Mouse (Mus musculus) midbrain, embryonic 15.5 days (tissue): ENCODE data around the gene Sdk1. TPM values are rescaled to one million over a fixed set of nuclear protein-coding genes. Genes with fewer than 3 reads are reported as not detected.
A peak's percentile ranks its signal among the peaks of the same experiment; 100 is the strongest.

Experiments
- ATAC-seq: fragments of 200-750 bp; cut with Nextera tagmentation; replicated peaks from 2 replicates; pipeline ENCODE4 v1.8.0; 2017; ENCODE audit warnings: moderate TSS enrichment
- H3K27ac ChIP-seq: fragments of 300-500 bp; sonication (generic); 2 replicates; pipeline ENCODE4 v1.5.1; 2015; ENCODE audit warnings: mild to moderate bottlenecking, inconsistent platforms
- H3K27me3 ChIP-seq: fragments of 300-500 bp; sonication (generic); replicated peaks from 2 replicates; pipeline ENCODE4 v1.6.1; 2015; ENCODE audit warnings: inconsistent platforms
- H3K36me3 ChIP-seq: fragments of 300-500 bp; sonication (generic); replicated peaks from 2 replicates; pipeline ENCODE4 v1.6.1; 2015; ENCODE audit warnings: inconsistent platforms
- H3K4me1 ChIP-seq: fragments of 300-500 bp; sonication (generic); 2 replicates; pipeline ENCODE4 v1.6.1; 2015; ENCODE audit warnings: inconsistent platforms
- H3K4me2 ChIP-seq: fragments of 300-500 bp; sonication (generic); 2 replicates; pipeline ENCODE4 v1.6.1; 2015; ENCODE audit warnings: inconsistent platforms, mild to moderate bottlenecking, moderate library complexity
- H3K4me3 ChIP-seq: fragments of 300-500 bp; sonication (generic); 2 replicates; pipeline ENCODE4 v1.5.1; 2015; ENCODE audit warnings: mild to moderate bottlenecking, inconsistent platforms
- H3K9ac ChIP-seq: fragments of 300-500 bp; sonication (generic); 2 replicates; pipeline ENCODE4 v1.6.1; 2015; ENCODE audit warnings: mild to moderate bottlenecking, inconsistent platforms
- H3K9me3 ChIP-seq: fragments of 300-500 bp; sonication (generic); 2 replicates; pipeline ENCODE4 v1.6.1; 2016; ENCODE audit warnings: inconsistent platforms
- WGBS: fragments of 180-500 bp; shearing (Covaris S2); methylation state at CpG from one replicate; pipeline ENCODE4 v1.1.7; 2015; ENCODE audit warnings: mixed read lengths; 5-methylcytosine and 5-hydroxymethylcytosine counted together
- polyA plus RNA-seq: library from polyadenylated mRNA; unstranded; fragments of >200 nt; fragmentation: Nextera tagmentation; extraction: Ambion mirVana; gene quantifications from 2 replicates; pipeline ENCODE4 v1.2.1, GENCODE M21; 2015

Sdk1 gene
- polyA plus RNA-seq, 1 experiment from 2014 or later = 3.1 TPM

GRCm38 (mm10) chr5:141677034-141677433 lies 435.7 kb downstream of the Sdk1 start:
- Histone ChIP-seq H3K4me3 (no peak overlapping the region), H3K36me3 (no peaks in the 10 kb centered on the region), H3K9ac (no peak overlapping the region), H3K4me1 (no peaks in the 10 kb centered on the region), H3K9me3 (no peaks in the 10 kb centered on the region), H3K27ac (no peak overlapping the region), H3K4me2 (no peak overlapping the region), H3K27me3 (no peaks in the 10 kb centered on the region)
- ATAC-seq = no peak
- 98% methylated on average over 1 of the region's 1 CpGs for WGBS

- Histone ChIP-seq H3K27me3 (no peaks in the 10 kb centered on the region), H3K36me3 (no peaks in the 10 kb centered on the region), H3K4me2 (no peak overlapping the region), H3K9ac (no peak overlapping the region), H3K4me3 (no peak overlapping the region), H3K27ac (no peak overlapping the region), H3K9me3 (no peaks in the 10 kb centered on the region), H3K4me1 (no peaks in the 10 kb centered on the region)
- 89% methylated on average over 8 of the region's 8 CpGs for WGBS
- ATAC-seq = no peak
Measured at GRCm38 (mm10) chr5:141677841-141678240, 436.6 kb downstream of the Sdk1 start.

GRCm38 (mm10) chr5:141686876-141687420 lies 445.7 kb downstream of the Sdk1 start:
- no peaks in the 10 kb centered on the region; the same call in 1 of the 2 replicates for H3K4me1 ChIP-seq
- H3K27ac ChIP-seq = no peak overlapping the region
- H3K27me3 ChIP-seq = no peaks in the 10 kb centered on the region
- WGBS = 53% methylated on average over 7 of the region's 7 CpGs
- H3K36me3 ChIP-seq = no peaks in the 10 kb centered on the region
- H3K4me2 ChIP-seq = no peak overlapping the region
- no peak overlapping the region for H3K9ac ChIP-seq
- H3K9me3 ChIP-seq = no peaks in the 10 kb centered on the region
- no peak for ATAC-seq
- H3K4me3 ChIP-seq = no peak overlapping the region

- Histone ChIP-seq H3K9ac (no peak overlapping the region), H3K27ac (no peak overlapping the region), H3K4me2 (no peak overlapping the region), H3K4me1 (peaks cover 1% of the 10 kb centered on the region; the same call in 1 of the 2 replicates), H3K4me3 (no peak overlapping the region), H3K9me3 (no peaks in the 10 kb centered on the region), H3K27me3 (no peaks in the 10 kb centered on the region), H3K36me3 (no peaks in the 10 kb centered on the region)
- WGBS = 61% methylated on average over 12 of the region's 12 CpGs
- ATAC-seq = no peak
Measured at GRCm38 (mm10) chr5:141689442-141690105, 448.3 kb downstream of the Sdk1 start.

GRCm38 (mm10) chr5:141691482-141691975 lies 450.2 kb downstream of the Sdk1 start:
- H3K4me2 ChIP-seq = no peak overlapping the region
- no peaks in the 10 kb centered on the region for H3K27me3 ChIP-seq
- H3K4me1 ChIP-seq = peaks cover 4% of the 10 kb centered on the region; the same call in 1 of the 2 replicates
- no peak overlapping the region for H3K27ac ChIP-seq
- H3K9me3 ChIP-seq = no peaks in the 10 kb centered on the region
- ATAC-seq = no peak
- no peak overlapping the region for H3K4me3 ChIP-seq
- H3K9ac ChIP-seq = no peak overlapping the region
- H3K36me3 ChIP-seq = no peaks in the 10 kb centered on the region
- WGBS = 77% methylated on average over 7 of the region's 7 CpGs

GRCm38 (mm10) chr5:141693716-141694115 lies 452.4 kb downstream of the Sdk1 start:
- H3K4me3 ChIP-seq = no peak overlapping the region
- H3K4me2 ChIP-seq = no peak overlapping the region
- peaks cover 4% of the 10 kb centered on the region; the same call in 1 of the 2 replicates for H3K4me1 ChIP-seq
- H3K9me3 ChIP-seq = no peaks in the 10 kb centered on the region
- WGBS = 35% methylated on average over 6 of the region's 6 CpGs
- no peaks in the 10 kb centered on the region for H3K36me3 ChIP-seq
- no peak overlapping the region for H3K9ac ChIP-seq
- no peak overlapping the region for H3K27ac ChIP-seq
- ATAC-seq = no peak
- no peaks in the 10 kb centered on the region for H3K27me3 ChIP-seq

- no peak overlapping the region for H3K27ac ChIP-seq
- ATAC-seq = no peak
- no peaks in the 10 kb centered on the region for H3K27me3 ChIP-seq
- no peak overlapping the region for H3K4me3 ChIP-seq
- H3K9me3 ChIP-seq = no peaks in the 10 kb centered on the region
- H3K9ac ChIP-seq = no peak overlapping the region
- 42% methylated on average over 12 of the region's 12 CpGs for WGBS
- H3K36me3 ChIP-seq = no peaks in the 10 kb centered on the region
- H3K4me2 ChIP-seq = no peak overlapping the region
- H3K4me1 ChIP-seq = peaks cover 4% of the 10 kb centered on the region; the same call in 1 of the 2 replicates
Measured at GRCm38 (mm10) chr5:141694901-141695300, 453.6 kb downstream of the Sdk1 start.

- Histone ChIP-seq H3K27ac (0 out of 2 replicates have a peak overlapping the region, but pooled peaks have one; percentile 4), H3K36me3 (no peaks in the 10 kb centered on the region), H3K4me1 (0 out of 2 replicates have a peak, but pooled peaks cover 4% of the 10 kb centered on the region), H3K9me3 (no peaks in the 10 kb centered on the region), H3K4me3 (no peak overlapping the region), H3K9ac (no peak overlapping the region), H3K27me3 (no peaks in the 10 kb centered on the region), H3K4me2 (no peak overlapping the region)
- 55% methylated on average over 3 of the region's 3 CpGs for WGBS
- ATAC-seq = no peak
Measured at GRCm38 (mm10) chr5:141698406-141698805, 457.1 kb downstream of the Sdk1 start.

GRCm38 (mm10) chr5:141720751-141721150 lies 479.5 kb downstream of the Sdk1 start:
- no peak for ATAC-seq
- H3K4me1 ChIP-seq = peaks cover 11% of the 10 kb centered on the region; the same call in 1 of the 2 replicates
- no peaks in the 10 kb centered on the region for H3K27me3 ChIP-seq
- H3K9me3 ChIP-seq = no peaks in the 10 kb centered on the region
- H3K4me3 ChIP-seq = no peak overlapping the region
- 23% methylated on average over 3 of the region's 3 CpGs for WGBS
- no peak overlapping the region for H3K27ac ChIP-seq
- no peak overlapping the region for H3K9ac ChIP-seq
- H3K36me3 ChIP-seq = no peaks in the 10 kb centered on the region
- H3K4me2 ChIP-seq = no peak overlapping the region

- Histone ChIP-seq H3K27me3 (no peaks in the 10 kb centered on the region), H3K4me1 (peaks cover 7% of the 10 kb centered on the region; the same call in 1 of the 2 replicates), H3K4me3 (no peak overlapping the region), H3K27ac (no peak overlapping the region), H3K9me3 (no peaks in the 10 kb centered on the region), H3K36me3 (no peaks in the 10 kb centered on the region), H3K9ac (no peak overlapping the region), H3K4me2 (no peak overlapping the region)
- 54% methylated on average over 2 of the region's 2 CpGs for WGBS
- ATAC-seq = no peak
Measured at GRCm38 (mm10) chr5:141727968-141728367, 486.7 kb downstream of the Sdk1 start.

- WGBS = 32% methylated on average over 4 of the region's 4 CpGs
- Histone ChIP-seq H3K4me2 (no peak overlapping the region), H3K9ac (no peak overlapping the region), H3K4me1 (peaks cover 7% of the 10 kb centered on the region; the same call in 1 of the 2 replicates), H3K9me3 (no peaks in the 10 kb centered on the region), H3K27ac (no peak overlapping the region), H3K36me3 (no peaks in the 10 kb centered on the region), H3K4me3 (no peak overlapping the region), H3K27me3 (no peaks in the 10 kb centered on the region)
- ATAC-seq = no peak
Measured at GRCm38 (mm10) chr5:141730006-141730405, 488.7 kb downstream of the Sdk1 start.

GRCm38 (mm10) chr5:141738725-141739124 lies 497.4 kb downstream of the Sdk1 start:
- 74% methylated on average over 5 of the region's 5 CpGs for WGBS
- H3K27ac ChIP-seq = no peak overlapping the region
- H3K9me3 ChIP-seq = no peaks in the 10 kb centered on the region
- H3K9ac ChIP-seq = no peak overlapping the region
- no peak for ATAC-seq
- H3K4me3 ChIP-seq = no peak overlapping the region
- no peaks in the 10 kb centered on the region for H3K27me3 ChIP-seq
- H3K4me1 ChIP-seq = no peaks in the 10 kb centered on the region
- no peak overlapping the region for H3K4me2 ChIP-seq
- H3K36me3 ChIP-seq = no peaks in the 10 kb centered on the region

GRCm38 (mm10) chr5:141748793-141749192 lies 507.5 kb downstream of the Sdk1 start:
- H3K4me1 ChIP-seq = peaks cover under 1% of the 10 kb centered on the region; the same call in 1 of the 2 replicates
- WGBS = 86% methylated on average over 4 of the region's 4 CpGs
- H3K36me3 ChIP-seq = no peaks in the 10 kb centered on the region
- H3K4me2 ChIP-seq = no peak overlapping the region
- H3K9ac ChIP-seq = no peak overlapping the region
- no peaks in the 10 kb centered on the region for H3K27me3 ChIP-seq
- H3K4me3 ChIP-seq = no peak overlapping the region
- H3K27ac ChIP-seq = no peak overlapping the region
- ATAC-seq = no peak
- H3K9me3 ChIP-seq = no peaks in the 10 kb centered on the region
